Mouse (Mus musculus): ENCODE data around the gene Tmem87a.

- TF ChIP-seq POLR2A (IDR thresholded peaks at IDR 0.05; ENCODE audit: insufficient read depth, low read depth, low read length) (no peak), CTCF (IDR thresholded peaks at IDR 0.05; ENCODE audit: insufficient read depth, low read depth, low read length) (no peak)
Measured at GRCm38 (mm10) chr2:120348120-120348519, 55.8 kb downstream of the Tmem87a start.

All from olfactory bulb, adult 2 months (tissue).